Mouse (Mus musculus) limb, embryonic 11.5 days (tissue): ENCODE results near the gene Myrfl. TPM values are rescaled to one million over a fixed set of nuclear protein-coding genes. Genes with fewer than 3 reads are reported as not detected.

Source experiments
- ATAC-seq: fragments of 200-750 bp; cut with Nextera tagmentation; 2 replicates; pipeline ENCODE4 v1.8.0; 2017; ENCODE audit warnings: low read depth; ENCODE audit not compliant: insufficient number of reproducible peaks, low FRiP score, low TSS enrichment
- DNase-seq: peaks from one replicate; pipeline ENCODE4 v3.0.0-alpha.2; 2015; ENCODE audit warnings: low spot score
- H3K27ac ChIP-seq: fragments of 300-500 bp; sonication (generic); replicated peaks from 2 replicates; pipeline ENCODE4 v1.5.1; 2014; ENCODE audit warnings: low read depth, mild to moderate bottlenecking, low read length
- H3K27me3 ChIP-seq: fragments of 300-500 bp; sonication (generic); 2 replicates; pipeline ENCODE4 v1.6.1; 2014; ENCODE audit warnings: mild to moderate bottlenecking, low read length, mixed read lengths; ENCODE audit not compliant: control insufficient read depth, insufficient read depth
- H3K36me3 ChIP-seq: fragments of 300-500 bp; sonication (generic); 2 replicates; pipeline ENCODE4 v1.6.1; 2014; ENCODE audit warnings: mild to moderate bottlenecking, low read length, moderate library complexity, mixed read lengths; ENCODE audit not compliant: control insufficient read depth, insufficient read depth
- H3K4me1 ChIP-seq: fragments of 300-500 bp; sonication (generic); 2 replicates; pipeline ENCODE4 v1.6.1; 2014; ENCODE audit warnings: low read length, mixed read lengths; ENCODE audit not compliant: control insufficient read depth, insufficient read depth
- H3K4me2 ChIP-seq: fragments of 300-500 bp; sonication (generic); 2 replicates; pipeline ENCODE4 v1.6.1; 2014; ENCODE audit warnings: low read depth, mild to moderate bottlenecking, moderate library complexity; ENCODE audit not compliant: severe bottlenecking
- H3K4me3 ChIP-seq: fragments of 300-500 bp; sonication (generic); 2 replicates; pipeline ENCODE4 v1.5.1; 2014; ENCODE audit warnings: low read depth, low read length
- H3K9ac ChIP-seq: fragments of 300-500 bp; sonication (generic); 2 replicates; pipeline ENCODE4 v1.6.1; 2014; ENCODE audit warnings: mild to moderate bottlenecking, low read length
- H3K9me3 ChIP-seq: fragments of 300-500 bp; sonication (generic); 2 replicates; pipeline ENCODE4 v1.6.1; 2016; ENCODE audit warnings: low read length; ENCODE audit not compliant: control insufficient read depth
- WGBS: fragments of 180-500 bp; shearing (Covaris S2); extraction: QIAGEN DNeasy Blood & Tissue Kit; methylation state at CpG from one replicate; pipeline ENCODE4 v1.1.7; 2014; 5-methylcytosine and 5-hydroxymethylcytosine counted together
- polyA plus RNA-seq: library from polyadenylated mRNA; unstranded; fragments of >200 nt; fragmentation: Nextera tagmentation; extraction: Ambion mirVana; gene quantifications from 2 replicates; pipeline ENCODE4 v1.2.1, GENCODE M21; 2014

Gene Myrfl
- polyA plus RNA-seq, 1 experiment from 2014 or later: 0.07 TPM

GRCm38 (mm10) chr10:116801281-116801680 lies 95.4 kb downstream of the Myrfl start:
- 0 out of 2 replicates have a peak, but pooled peaks cover 3% of the 10 kb centered on the region for H3K9me3 ChIP-seq
- no peak for DNase-seq
- no peaks in the 10 kb centered on the region for H3K36me3 ChIP-seq
- no peak for ATAC-seq
- WGBS: 52% methylated on average over 4 of the region's 4 CpGs
- H3K4me3 ChIP-seq: no peak overlapping the region
- no peaks in the 10 kb centered on the region for H3K4me1 ChIP-seq
- H3K27me3 ChIP-seq: no peaks in the 10 kb centered on the region
- H3K9ac ChIP-seq: no peak overlapping the region
- H3K4me2 ChIP-seq: no peak overlapping the region
- no peak overlapping the region for H3K27ac ChIP-seq

DNA sequence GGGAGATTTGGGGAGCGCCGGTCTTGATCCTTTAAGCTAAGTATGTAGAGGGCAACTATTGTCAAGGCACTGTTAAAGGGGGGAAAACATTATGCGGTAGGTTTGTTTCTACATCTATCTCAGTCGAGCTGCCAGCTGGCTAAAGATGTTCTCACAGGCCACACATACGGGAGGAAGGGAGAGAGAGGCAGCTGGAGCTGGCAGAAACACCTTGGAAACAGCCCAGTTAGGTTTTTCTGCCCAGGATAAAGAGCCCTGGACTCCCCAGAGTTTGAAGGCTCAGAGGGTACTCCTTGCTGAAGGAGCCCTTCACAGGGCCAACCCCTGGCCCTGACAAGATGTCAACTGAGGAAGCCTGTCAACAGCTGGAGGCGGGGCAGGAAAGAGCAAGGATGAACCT lies 100.7 kb downstream of the Myrfl start:
- Histone ChIP-seq H3K27me3 (no peaks in the 10 kb centered on the region), H3K4me1 (no peaks in the 10 kb centered on the region), H3K27ac (no peak overlapping the region), H3K4me2 (no peak overlapping the region), H3K36me3 (no peaks in the 10 kb centered on the region), H3K4me3 (no peak overlapping the region), H3K9ac (no peak overlapping the region), H3K9me3 (0 out of 2 replicates have a peak, but pooled peaks cover 3% of the 10 kb centered on the region)
- 58% methylated on average over 6 of the region's 6 CpGs for WGBS
- ATAC-seq (no peak), DNase-seq (no peak)

- peak; percentile 43 for DNase-seq
- H3K4me1 ChIP-seq: no peaks in the 10 kb centered on the region
- ATAC-seq: no peak
- no peak overlapping the region for H3K9ac ChIP-seq
- H3K4me2 ChIP-seq: no peak overlapping the region
- H3K4me3 ChIP-seq: no peak overlapping the region
- H3K27ac ChIP-seq: no peak overlapping the region
- H3K36me3 ChIP-seq: no peaks in the 10 kb centered on the region
- H3K9me3 ChIP-seq: no peaks in the 10 kb centered on the region
- H3K27me3 ChIP-seq: no peaks in the 10 kb centered on the region
These were observed 107.6 kb downstream of the Myrfl start for GRCm38 (mm10) chr10:116789096-116789495.

GRCm38 (mm10) chr10:116788431-116788830 lies 108.3 kb downstream of the Myrfl start:
- Histone ChIP-seq H3K9me3 (no peaks in the 10 kb centered on the region), H3K4me3 (no peak overlapping the region), H3K27me3 (no peaks in the 10 kb centered on the region), H3K4me1 (no peaks in the 10 kb centered on the region), H3K27ac (no peak overlapping the region), H3K36me3 (no peaks in the 10 kb centered on the region), H3K4me2 (no peak overlapping the region), H3K9ac (no peak overlapping the region)
- ATAC-seq: no peak
- no peak for DNase-seq

- 82% methylated on average over 6 of the region's 6 CpGs for WGBS
- H3K36me3 ChIP-seq: no peaks in the 10 kb centered on the region
- H3K9ac ChIP-seq: no peak overlapping the region
- H3K27me3 ChIP-seq: no peaks in the 10 kb centered on the region
- H3K9me3 ChIP-seq: no peaks in the 10 kb centered on the region
- H3K4me1 ChIP-seq: no peaks in the 10 kb centered on the region
- H3K4me3 ChIP-seq: no peak overlapping the region
- no peak overlapping the region for H3K27ac ChIP-seq
- DNase-seq (no peak), ATAC-seq (no peak)
- no peak overlapping the region for H3K4me2 ChIP-seq
These were observed 112.6 kb downstream of the Myrfl start for GRCm38 (mm10) chr10:116784098-116784497.

- WGBS: 69% methylated on average over 4 of the region's 5 CpGs
- ATAC-seq: no peak
- H3K9ac ChIP-seq: no peak overlapping the region
These were observed 113.7 kb downstream of the Myrfl start for GRCm38 (mm10) chr10:116783020-116783419.

GRCm38 (mm10) chr10:116777947-116778346 lies 118.8 kb downstream of the Myrfl start:
- Histone ChIP-seq H3K9ac (no peak overlapping the region), H3K4me1 (peaks cover 5% of the 10 kb centered on the region; the same call in 1 of the 2 replicates), H3K9me3 (no peaks in the 10 kb centered on the region), H3K27ac (no peak overlapping the region), H3K27me3 (no peaks in the 10 kb centered on the region), H3K4me3 (no peak overlapping the region), H3K4me2 (no peak overlapping the region), H3K36me3 (no peaks in the 10 kb centered on the region)
- WGBS: 94% methylated on average over 8 of the region's 8 CpGs
- ATAC-seq (no peak), DNase-seq (no peak)

More at GRCm38 (mm10) chr10:116783020-116783419, 113.7 kb downstream of the Myrfl start:
- H3K9me3 ChIP-seq: no peaks in the 10 kb centered on the region
- H3K27ac ChIP-seq: no peak overlapping the region
- H3K27me3 ChIP-seq: no peaks in the 10 kb centered on the region
- H3K4me2 ChIP-seq: no peak overlapping the region
- no peaks in the 10 kb centered on the region for H3K4me1 ChIP-seq
- no peak overlapping the region for H3K4me3 ChIP-seq
- DNase-seq: no peak
- H3K36me3 ChIP-seq: no peaks in the 10 kb centered on the region

- H3K27ac ChIP-seq: no peak overlapping the region
- no peaks in the 10 kb centered on the region for H3K9me3 ChIP-seq
- H3K4me2 ChIP-seq: no peak overlapping the region
- H3K9ac ChIP-seq: no peak overlapping the region
- peaks cover 5% of the 10 kb centered on the region; the same call in 1 of the 2 replicates for H3K4me1 ChIP-seq
- no peak for ATAC-seq
- no peak for DNase-seq
- no peaks in the 10 kb centered on the region for H3K27me3 ChIP-seq
- WGBS: 90% methylated on average over 14 of the region's 14 CpGs
- no peak overlapping the region for H3K4me3 ChIP-seq
- no peaks in the 10 kb centered on the region for H3K36me3 ChIP-seq
These were observed 119.9 kb downstream of the Myrfl start for GRCm38 (mm10) chr10:116776846-116777245.
